Mouse (Mus musculus): ENCODE data around the gene Tmem117.

The Tmem117 gene

GRCm38 (mm10) chr15:95145118-95145517 lies 516.1 kb downstream of the Tmem117 start:
- DNase-seq (ENCODE audit: low spot score): no peak

Measured in c-Kit-positive CD71-positive TER-119-positive erythroid progenitor cells, embryonic 14.5 days (primary cell).